Mouse (Mus musculus) stomach, postnatal 0 days (tissue): ENCODE measurements around the gene Hist1h2bq.

Experiments
- CTCF ChIP-seq: IDR thresholded peaks from 2 replicates; pipeline ENCODE4 v1.5.1; 2016; ENCODE audit warnings: antibody characterized with exemption, low read depth, mild to moderate bottlenecking, moderate library complexity
- EP300 ChIP-seq: optimal IDR thresholded peaks from 2 replicates; pipeline ENCODE3; 2016; ENCODE audit warnings: antibody characterized with exemption

DNA sequence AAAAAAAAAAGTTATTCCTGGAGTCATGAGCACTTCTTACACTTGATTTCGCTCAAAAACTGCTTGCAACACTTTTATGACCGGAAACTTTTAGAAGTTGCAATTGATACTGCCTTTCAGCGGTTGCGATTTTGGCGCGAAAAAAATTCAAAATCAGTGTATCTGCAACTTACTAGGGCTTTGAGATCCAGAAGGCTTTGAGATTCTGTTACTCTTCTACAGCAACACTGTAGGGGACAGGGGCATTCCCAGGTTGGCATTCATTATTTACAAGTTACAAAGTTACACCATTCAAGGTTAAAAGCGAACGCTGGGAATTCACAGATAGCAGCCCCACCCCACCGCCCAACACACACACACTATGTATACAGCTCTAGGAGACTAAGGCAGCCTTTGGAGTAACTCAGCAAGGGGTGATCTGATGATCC is 26.2 kb downstream of the Hist1h2bq start:
- TF ChIP-seq CTCF (no peak), EP300 (no peak)
